Mouse (Mus musculus): Measurements from ENCODE around the gene Csrnp3. TPM values are rescaled to one million over a fixed set of nuclear protein-coding genes. Genes with fewer than 3 reads are reported as not detected.

Csrnp3 gene
- polyA plus RNA-seq, 1 experiment from 2014 or later = 0.64 TPM

Other genes starting within 250 kb of the Csrnp3 start
- gene Scn2a, start 225.0 kb upstream of the Csrnp3 start, polyA plus RNA-seq (2015; fragmentation: Nextera tagmentation; extraction: Ambion mirVana) = 0.94 and 1.5 TPM in 2 replicates

All from heart, embryonic 15.5 days (tissue).